Mouse (Mus musculus): Measurements from ENCODE around the gene Fam98c. TPM values are rescaled to one million over a fixed set of nuclear protein-coding genes. Genes with fewer than 3 reads are reported as not detected.

Fam98c gene
- 11.4 and 17.5 TPM in 2 replicates for total RNA-seq (2023)

DNA sequence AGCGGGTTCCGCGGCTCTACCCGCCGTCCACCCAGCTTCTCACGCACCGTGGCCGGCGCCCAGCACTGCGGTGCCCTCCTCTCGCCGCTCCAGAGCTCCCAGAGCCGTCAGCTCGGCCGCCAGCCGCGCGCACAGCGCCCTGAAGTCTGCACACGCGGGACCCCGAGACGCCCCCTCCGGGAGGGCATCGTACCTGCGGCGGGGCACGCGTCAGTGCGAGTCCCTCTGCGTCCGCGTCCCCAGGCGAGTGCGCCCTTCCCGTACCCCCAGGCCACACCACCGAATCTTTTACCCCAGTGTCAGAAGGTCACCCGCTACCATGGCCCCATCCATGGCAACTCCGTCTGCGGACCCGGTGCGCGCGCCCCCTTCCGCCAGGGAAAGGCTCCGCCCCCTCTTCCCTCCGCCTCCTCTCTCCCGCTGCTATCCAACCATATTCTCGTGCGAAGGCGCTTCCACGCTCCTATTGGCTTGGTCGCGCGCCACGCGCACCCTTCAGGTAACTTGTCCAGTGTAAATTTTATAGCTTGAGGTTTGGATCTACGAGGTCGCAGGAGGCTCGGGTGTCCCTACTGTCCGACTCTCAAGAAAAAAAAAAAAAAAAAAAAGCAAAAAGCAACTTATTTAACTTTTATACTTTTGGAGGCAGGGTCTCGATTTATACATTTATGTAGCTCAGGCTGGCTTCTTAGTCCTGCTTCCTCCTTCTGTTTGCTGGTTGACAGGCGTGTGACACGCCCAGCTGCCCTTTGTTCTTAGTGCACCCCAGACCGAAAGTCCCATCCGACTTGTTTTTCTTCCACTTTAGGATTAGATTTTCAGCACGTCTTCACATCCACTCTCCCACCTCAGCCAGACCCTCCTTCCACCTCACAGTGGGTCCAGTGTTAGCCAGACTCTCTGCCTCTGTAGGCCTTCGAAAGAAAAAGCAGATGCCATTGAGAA is at the start of gene Fam98c:
Gene Fam98c (minus strand): TSS at position 397 of the 945 bp plus-strand sequence.

DNA sequence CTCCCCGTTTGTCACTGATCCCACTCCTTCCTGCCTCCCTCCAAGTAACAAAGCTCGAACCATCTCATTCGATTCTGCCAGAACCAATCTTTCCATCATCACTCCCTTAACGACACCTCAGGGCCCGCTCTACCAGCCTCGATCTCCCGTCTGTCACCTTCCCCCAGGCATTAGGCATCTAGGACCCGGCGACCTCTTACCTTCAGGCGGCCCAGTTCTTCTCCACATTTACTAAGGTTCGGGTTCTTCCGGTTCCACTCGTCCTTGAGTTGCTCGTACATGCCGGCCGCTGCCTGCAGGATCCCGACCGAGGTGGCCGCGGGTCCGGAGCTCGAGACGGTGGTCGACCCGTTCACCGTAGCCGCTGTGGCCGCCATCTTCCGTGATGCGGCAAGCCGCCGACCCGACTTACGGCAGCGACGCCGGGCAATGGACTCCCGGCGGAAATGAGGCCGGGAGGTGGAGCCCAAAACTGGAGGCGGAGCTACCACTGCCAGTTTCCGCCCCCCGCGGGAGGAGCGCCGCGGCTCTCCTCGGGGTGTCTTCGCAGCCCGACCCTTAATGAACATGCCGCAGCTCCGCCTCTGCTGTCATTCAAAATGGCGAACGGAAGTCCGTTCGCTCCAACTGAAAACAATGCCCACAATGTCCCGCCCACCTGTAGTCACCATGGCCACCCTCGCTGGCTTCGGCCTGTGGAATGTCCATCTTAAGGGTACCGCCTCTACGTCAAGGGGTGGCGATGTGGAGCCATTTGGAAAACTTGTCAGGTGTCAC is 24.2 kb upstream of the Fam98c start, which contains the start of gene Psmd8:
Gene Psmd8 (minus strand): TSS at position 625 of the 777 bp plus-strand sequence.

DNA sequence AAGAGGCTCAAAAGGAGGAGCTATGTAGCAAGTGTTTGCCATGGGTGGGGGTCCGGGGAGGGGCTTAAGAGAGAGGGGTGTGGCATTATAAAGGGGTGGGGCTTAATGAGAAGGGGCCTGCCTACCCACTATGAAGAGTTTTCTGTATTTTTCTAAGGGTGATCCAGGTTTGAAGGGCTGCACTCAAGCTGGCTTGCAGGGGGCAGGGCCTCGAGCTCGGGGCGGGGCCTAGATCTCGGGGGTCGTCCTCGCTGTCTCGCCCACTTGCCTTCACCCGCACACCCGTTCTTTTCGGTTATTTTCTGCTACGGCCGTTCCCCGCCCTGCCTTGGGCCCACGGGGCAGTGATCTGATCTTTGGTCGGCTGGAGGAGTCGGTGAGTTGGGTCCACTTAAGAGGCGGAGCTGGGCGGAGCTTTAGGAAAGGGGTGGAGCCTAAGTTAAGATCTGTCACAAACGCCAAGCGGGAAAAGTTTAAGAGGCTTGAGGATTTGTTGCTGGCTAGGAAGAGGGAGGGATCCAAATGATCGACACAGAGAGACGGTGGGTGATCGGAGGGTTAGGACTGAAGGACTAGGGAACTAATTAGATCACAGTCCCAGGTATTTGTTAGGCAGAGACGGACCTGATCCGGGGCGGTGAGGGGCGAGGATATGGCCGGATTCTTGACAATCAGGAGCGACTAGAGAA is 14.2 kb upstream of the Fam98c start, which contains the start of the genes Ggn and Spred3:
Gene Ggn (plus strand): TSS at position 145 of the 689 bp plus-strand sequence.
Gene Spred3 (minus strand): TSS at position 346 of the 689 bp plus-strand sequence.

DNA sequence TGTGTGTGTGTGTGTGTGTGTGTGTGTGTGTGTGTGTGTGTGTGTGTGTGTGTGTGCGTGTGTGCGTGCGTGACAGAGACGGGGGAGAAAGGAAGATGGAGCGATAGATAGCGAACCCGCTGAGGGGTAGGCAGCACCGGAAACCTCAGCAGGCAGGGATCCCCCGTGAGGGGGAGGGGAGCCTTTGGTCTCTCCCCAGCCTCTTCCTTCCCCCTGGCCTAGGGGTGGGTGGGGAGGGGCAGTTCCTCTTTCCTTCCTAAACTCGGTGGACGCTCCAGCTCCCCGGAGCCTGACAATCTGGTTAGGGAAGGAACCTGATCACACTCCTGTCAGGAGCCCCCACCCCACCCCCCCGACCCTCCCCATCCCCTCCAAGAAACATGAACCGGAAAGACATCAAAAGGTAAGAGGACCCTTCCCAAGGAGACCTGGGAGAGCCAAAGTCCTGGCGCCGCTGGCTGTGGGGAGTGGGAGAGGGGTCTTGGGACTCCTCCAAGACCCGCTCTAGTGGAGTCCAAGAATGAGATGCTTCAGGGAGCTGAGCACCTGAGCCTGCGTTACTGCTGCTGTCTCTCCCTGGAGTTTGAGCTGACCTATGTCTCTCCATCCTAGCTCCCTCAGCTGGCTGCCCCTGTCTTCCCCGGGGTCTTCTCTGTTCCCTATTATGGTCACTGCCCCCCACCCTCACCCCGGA is 21.2 kb downstream of the Fam98c start, which contains the start of gene Rasgrp4:
Gene Rasgrp4 (plus strand): TSS at position 159 of the 694 bp plus-strand sequence.

DNA sequence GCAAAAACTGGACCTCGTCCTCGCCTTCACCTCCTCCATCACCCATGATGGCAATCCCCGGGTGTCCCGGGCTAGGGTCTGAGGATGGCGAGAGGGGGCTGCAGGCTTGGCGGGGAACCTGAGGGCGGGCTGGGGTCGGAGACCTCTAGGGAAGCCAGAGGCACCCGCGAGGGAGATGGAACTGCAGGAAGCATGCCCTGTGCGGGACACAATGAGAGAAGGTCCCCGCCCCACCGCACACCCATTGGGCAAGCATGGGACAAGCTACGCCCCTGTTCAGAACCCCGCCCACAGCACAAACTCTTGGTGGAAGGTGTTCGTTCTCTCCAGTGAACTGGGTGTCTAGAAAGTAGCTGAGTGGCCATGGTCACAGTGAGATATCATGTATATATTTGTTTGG is 31.1 kb downstream of the Fam98c start, which contains the start of gene Ryr1:
Gene Ryr1 (minus strand): TSS at position 210 of the 400 bp plus-strand sequence.

Other genes with a start within 250 kb of the Fam98c start
- gene Actn4, start 193.9 kb downstream of the Fam98c start, total RNA-seq (2023), result 112 and 115 TPM in 2 replicates
- gene Eif3k, start 174.4 kb downstream of the Fam98c start, total RNA-seq (2023), result 140 and 154 TPM in 2 replicates
- gene Map4k1, start 174.2 kb downstream of the Fam98c start, total RNA-seq (2023), result 31.5 and 32.6 TPM in 2 replicates
- 0.18 and 0.19 TPM in 2 replicates for gene Ryr1, start 31.1 kb downstream of the Fam98c start, total RNA-seq (2023)
- gene Rasgrp4, start 21.4 kb downstream of the Fam98c start, total RNA-seq (2023), result 319 and 346 TPM in 2 replicates
- 0.36 TPM in 1 of 2 replicates, not detected in the other for gene Ggn, start 14.0 kb upstream of the Fam98c start, total RNA-seq (2023)
- gene Spred3, start 14.2 kb upstream of the Fam98c start, total RNA-seq (2023), result 1.2 and 2.6 TPM in 2 replicates
- gene Psmd8, start 24.5 kb upstream of the Fam98c start, total RNA-seq (2023), result 151 and 171 TPM in 2 replicates
- 0.91 and 1.5 TPM in 2 replicates for gene Catsperg1, start 57.8 kb upstream of the Fam98c start, total RNA-seq (2023)
- gene Kcnk6, start 76.3 kb upstream of the Fam98c start, total RNA-seq (2023), result 5.5 and 7.0 TPM in 2 replicates
- gene Yif1b, start 82.1 kb upstream of the Fam98c start, total RNA-seq (2023), result 13.2 and 15.8 TPM in 2 replicates
- gene 2200002D01Rik, start 92.2 kb upstream of the Fam98c start, total RNA-seq (2023), result not detected in 2 replicates
- 17.1 and 21.7 TPM in 2 replicates for gene Spint2, start 125.7 kb upstream of the Fam98c start, total RNA-seq (2023)
- not detected in 2 replicates for gene Ppp1r14a, start 133.1 kb upstream of the Fam98c start, total RNA-seq (2023)
- gene Dpf1, start 147.7 kb upstream of the Fam98c start, total RNA-seq (2023), result not detected in 2 replicates